Mouse (Mus musculus) stomach, embryonic 15.5 days (tissue): ENCODE measurements around the gene Gm3453. TPM values are rescaled to one million over a fixed set of nuclear protein-coding genes. Genes with fewer than 3 reads are reported as not detected.
"Not testable (repeated sequence)": the region's sequence is repeated elsewhere in the genome, so short reads cannot be mapped to it uniquely, and the experiment has no call there.

ENCODE experiments used
- ATAC-seq: fragments of 200-750 bp; cut with Nextera tagmentation; 2 replicates; pipeline ENCODE4 v1.8.0; 2017; ENCODE audit warnings: low read depth, moderate number of reproducible peaks, moderate TSS enrichment; ENCODE audit not compliant: insufficient read depth, low FRiP score
- H3K27ac ChIP-seq: fragments of 300-500 bp; sonication (generic); 2 replicates; pipeline ENCODE4 v1.5.1; 2015; ENCODE audit warnings: mild to moderate bottlenecking, inconsistent platforms
- H3K27me3 ChIP-seq: fragments of 300-500 bp; sonication (generic); replicated peaks from 2 replicates; pipeline ENCODE4 v1.6.1; 2015; ENCODE audit warnings: inconsistent platforms
- H3K36me3 ChIP-seq: fragments of 300-500 bp; sonication (generic); 2 replicates; pipeline ENCODE4 v1.6.1; 2015; ENCODE audit warnings: inconsistent platforms
- H3K4me1 ChIP-seq: fragments of 300-500 bp; sonication (generic); 2 replicates; pipeline ENCODE4 v1.6.1; 2015; ENCODE audit warnings: inconsistent platforms
- H3K4me2 ChIP-seq: fragments of 300-500 bp; sonication (generic); 2 replicates; pipeline ENCODE4 v1.6.1; 2015; ENCODE audit warnings: mild to moderate bottlenecking, inconsistent platforms
- H3K4me3 ChIP-seq: fragments of 300-500 bp; sonication (generic); replicated peaks from 2 replicates; pipeline ENCODE4 v1.5.1; 2015; ENCODE audit warnings: inconsistent platforms
- H3K9ac ChIP-seq: fragments of 300-500 bp; sonication (generic); 2 replicates; pipeline ENCODE4 v1.6.1; 2015; ENCODE audit warnings: inconsistent platforms
- H3K9me3 ChIP-seq: fragments of 300-500 bp; sonication (generic); 2 replicates; pipeline ENCODE4 v1.6.1; 2016; ENCODE audit warnings: inconsistent platforms
- WGBS: fragments of 180-500 bp; shearing (Covaris S2); methylation state at CpG from one replicate; pipeline ENCODE4 v1.1.7; 2015; 5-methylcytosine and 5-hydroxymethylcytosine counted together
- polyA plus RNA-seq: library from polyadenylated mRNA; unstranded; fragments of >200 nt; fragmentation: Nextera tagmentation; extraction: Ambion mirVana; gene quantifications from 2 replicates; pipeline ENCODE4 v1.2.1, GENCODE M21; 2015

Gm3453 gene
- polyA plus RNA-seq = not detected in 2 replicates

GRCm38 (mm10) chr14:5979037-5979436 lies at the start of gene Gm3453:
TSS of gene Gm3453 (minus strand) at chr14:5979137.
- H3K9ac ChIP-seq, H3K4me2 ChIP-seq, H3K27me3 ChIP-seq, H3K4me1 ChIP-seq, H3K4me3 ChIP-seq, ATAC-seq, H3K9me3 ChIP-seq, H3K27ac ChIP-seq, H3K36me3 ChIP-seq: not testable (repeated sequence)
- 51% methylated on average over 2 of the region's 2 CpGs for WGBS

DNA sequence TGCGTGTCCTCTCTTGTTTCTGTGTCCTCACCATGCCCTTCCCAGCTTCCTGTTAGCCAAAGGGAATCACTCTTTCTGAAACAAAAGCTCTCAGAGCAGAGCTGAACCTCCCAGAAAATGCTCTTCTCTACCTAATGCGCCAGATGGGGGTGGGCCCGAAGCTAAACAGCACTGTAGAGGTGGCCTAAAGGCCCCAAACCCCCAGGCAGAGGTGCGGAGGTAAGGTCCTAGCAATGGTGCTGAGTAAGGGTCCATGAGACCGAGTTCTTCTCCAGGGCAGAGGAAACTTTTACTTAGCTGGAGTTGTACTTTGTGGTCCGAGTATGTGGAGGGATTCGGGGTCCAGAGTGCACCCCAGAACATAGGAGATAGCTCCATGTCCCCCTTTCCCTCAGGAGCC lies 8.2 kb upstream of the Gm3453 start:
- H3K4me1 ChIP-seq, H3K9me3 ChIP-seq, H3K36me3 ChIP-seq, H3K27ac ChIP-seq, H3K4me2 ChIP-seq, H3K9ac ChIP-seq, H3K4me3 ChIP-seq, ATAC-seq, H3K27me3 ChIP-seq: not testable (repeated sequence)
- 70% methylated on average over 7 of the region's 7 CpGs for WGBS

DNA sequence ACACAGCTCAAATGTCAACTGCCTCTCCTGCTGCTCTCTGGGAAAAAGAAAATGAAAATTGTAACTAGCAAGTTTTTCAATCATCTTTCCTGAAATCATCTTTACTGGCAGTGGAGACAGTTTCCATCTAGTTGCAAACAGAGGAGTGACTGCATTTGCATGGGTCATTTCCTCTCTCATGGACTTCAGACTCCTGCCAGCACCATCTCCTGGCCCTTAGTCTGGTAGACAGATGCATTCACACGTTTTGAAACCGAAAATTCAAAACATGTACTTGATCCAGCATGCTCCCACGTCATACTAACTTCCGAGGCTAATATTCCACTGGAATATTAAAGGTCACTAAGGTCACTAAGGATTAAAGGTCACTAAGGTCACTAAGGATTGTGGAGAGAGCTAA lies 16.5 kb downstream of the Gm3453 start:
- H3K9me3 ChIP-seq, H3K4me2 ChIP-seq, H3K27me3 ChIP-seq, H3K36me3 ChIP-seq, H3K4me1 ChIP-seq, H3K27ac ChIP-seq, H3K9ac ChIP-seq, H3K4me3 ChIP-seq, ATAC-seq: not testable (repeated sequence)
- 41% methylated on average over 4 of the region's 4 CpGs for WGBS

DNA sequence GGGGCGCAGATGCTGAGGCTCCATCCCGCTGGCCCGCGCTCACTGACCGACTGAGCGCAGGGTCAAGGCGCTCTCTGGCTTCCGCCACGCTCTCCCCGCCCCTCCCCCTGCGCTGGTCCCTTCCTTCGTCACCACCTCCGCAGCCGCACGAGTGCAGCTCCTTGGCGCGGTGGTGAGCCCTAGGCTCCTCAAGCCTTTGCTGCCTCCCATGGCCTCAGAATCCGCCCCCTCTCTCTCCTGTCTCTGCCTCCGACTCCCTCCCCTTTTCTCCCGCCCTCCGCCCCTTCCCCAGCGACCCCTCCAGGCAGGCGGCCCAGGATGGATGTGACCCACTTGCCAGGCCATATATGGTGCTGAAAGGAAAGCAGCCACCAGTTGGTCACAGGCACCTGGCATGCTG lies 17.3 kb downstream of the Gm3453 start, which contains the start of gene Gm3248:
Gm3248 (minus strand) TSS at position 111 of the 400 bp plus-strand sequence.
- Histone ChIP-seq H3K4me2 (peak within 1 kb of the TSS; percentile 81), H3K4me3 (peak within 1 kb of the TSS; percentile 45)
- not testable (repeated sequence) for ATAC-seq, H3K36me3 ChIP-seq, H3K27ac ChIP-seq, H3K9ac ChIP-seq, H3K27me3 ChIP-seq, H3K4me1 ChIP-seq, H3K9me3 ChIP-seq
- 0% methylated on average over 15 of the region's 23 CpGs for WGBS

DNA sequence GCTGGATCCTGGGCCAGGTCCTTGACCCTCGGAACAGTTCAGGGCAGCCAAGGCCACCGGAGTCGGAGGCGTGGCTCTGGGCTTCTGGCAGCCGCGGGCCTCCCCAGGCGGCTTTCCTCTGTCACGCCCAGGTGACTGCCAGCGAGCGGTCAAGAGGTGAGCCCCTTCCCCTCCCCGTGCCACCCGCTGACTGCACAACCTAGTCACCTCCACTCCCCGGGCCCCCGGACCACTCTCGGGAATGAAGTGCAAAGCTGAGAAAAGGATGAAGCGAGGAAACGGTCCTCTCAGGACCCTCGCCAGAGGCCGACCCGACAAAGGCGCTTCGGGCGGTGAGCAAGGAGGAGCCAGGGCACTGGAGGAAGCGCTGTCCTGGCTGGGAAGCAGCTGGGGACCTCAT lies 17.8 kb downstream of the Gm3453 start:
- 2% methylated on average over 24 of the region's 24 CpGs for WGBS
- H3K36me3 ChIP-seq, ATAC-seq, H3K4me1 ChIP-seq, H3K9ac ChIP-seq, H3K27ac ChIP-seq, H3K9me3 ChIP-seq, H3K27me3 ChIP-seq: not testable (repeated sequence)
- Histone ChIP-seq H3K4me2 (peak overlapping the region; percentile 81), H3K4me3 (peak overlapping the region; percentile 45)

- not testable (repeated sequence) for H3K27ac ChIP-seq, H3K4me3 ChIP-seq, H3K9me3 ChIP-seq, H3K36me3 ChIP-seq, H3K9ac ChIP-seq, H3K4me2 ChIP-seq, H3K27me3 ChIP-seq, H3K4me1 ChIP-seq, ATAC-seq
- 18% methylated on average over 7 of the region's 10 CpGs for WGBS
These were observed 18.5 kb downstream of the Gm3453 start for GRCm38 (mm10) chr14:5960479-5960878.

DNA sequence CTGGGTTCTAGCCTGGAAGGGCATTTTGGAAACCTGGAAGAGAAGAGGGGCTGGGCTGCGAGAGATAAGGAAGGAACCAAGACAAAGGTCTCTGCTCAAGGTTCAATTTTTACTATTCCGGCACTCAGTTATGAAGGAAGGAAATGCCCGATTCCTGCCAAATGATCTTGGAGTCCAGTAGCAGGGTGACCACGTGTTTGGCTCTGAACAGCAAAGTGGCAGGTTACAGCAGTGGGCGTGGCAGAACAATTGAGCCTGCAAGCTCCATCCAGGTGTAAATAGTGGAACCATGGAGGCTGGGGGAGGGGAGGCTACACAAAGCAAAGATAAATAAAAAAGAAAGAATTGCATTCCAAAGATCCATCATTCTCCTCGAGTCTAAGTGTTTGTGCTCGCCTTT lies 55.7 kb downstream of the Gm3453 start:
- H3K9ac ChIP-seq, H3K4me1 ChIP-seq, H3K4me3 ChIP-seq, H3K4me2 ChIP-seq, H3K9me3 ChIP-seq, ATAC-seq, H3K27ac ChIP-seq, H3K27me3 ChIP-seq, H3K36me3 ChIP-seq: not testable (repeated sequence)
- 66% methylated on average over 7 of the region's 7 CpGs for WGBS

Other genes starting within 250 kb of the Gm3453 start
- gene Gm3373, start 237.6 kb downstream of the Gm3453 start, polyA plus RNA-seq = 0.08 TPM in 1 of 2 replicates, not detected in the other
- gene Gm3383, start 171.2 kb downstream of the Gm3453 start, polyA plus RNA-seq = 0.61 and 0.68 TPM in 2 replicates
- gene Gm3424, start 148.8 kb downstream of the Gm3453 start, polyA plus RNA-seq = not detected in 2 replicates
- gene Gm8237, start 98.8 kb downstream of the Gm3453 start, polyA plus RNA-seq = 0.36 TPM in 2 replicates
- 0.73 and 1.0 TPM in 2 replicates for gene Gm3248, start 17.4 kb downstream of the Gm3453 start, polyA plus RNA-seq
- not detected in 2 replicates for gene Gm6337, start 79.1 kb upstream of the Gm3453 start, polyA plus RNA-seq
- 1.2 and 1.5 TPM in 2 replicates for gene Gm8206, start 114.8 kb upstream of the Gm3453 start, polyA plus RNA-seq
- 1.6 and 1.9 TPM in 2 replicates for gene Gm3468, start 129.5 kb upstream of the Gm3453 start, polyA plus RNA-seq
- gene Gm3476, start 146.7 kb upstream of the Gm3453 start, polyA plus RNA-seq = not detected in 2 replicates
- gene Gm21560, start 240.2 kb upstream of the Gm3453 start, polyA plus RNA-seq = not detected in 2 replicates